Mouse (Mus musculus): ENCODE measurements around the gene Lgr4. TPM values are rescaled to one million over a fixed set of nuclear protein-coding genes. Genes with fewer than 3 reads are reported as not detected.

The Lgr4 gene
- total RNA-seq, 2 experiments from 2014 or later: 22.1 to 23.0 TPM

DNA sequence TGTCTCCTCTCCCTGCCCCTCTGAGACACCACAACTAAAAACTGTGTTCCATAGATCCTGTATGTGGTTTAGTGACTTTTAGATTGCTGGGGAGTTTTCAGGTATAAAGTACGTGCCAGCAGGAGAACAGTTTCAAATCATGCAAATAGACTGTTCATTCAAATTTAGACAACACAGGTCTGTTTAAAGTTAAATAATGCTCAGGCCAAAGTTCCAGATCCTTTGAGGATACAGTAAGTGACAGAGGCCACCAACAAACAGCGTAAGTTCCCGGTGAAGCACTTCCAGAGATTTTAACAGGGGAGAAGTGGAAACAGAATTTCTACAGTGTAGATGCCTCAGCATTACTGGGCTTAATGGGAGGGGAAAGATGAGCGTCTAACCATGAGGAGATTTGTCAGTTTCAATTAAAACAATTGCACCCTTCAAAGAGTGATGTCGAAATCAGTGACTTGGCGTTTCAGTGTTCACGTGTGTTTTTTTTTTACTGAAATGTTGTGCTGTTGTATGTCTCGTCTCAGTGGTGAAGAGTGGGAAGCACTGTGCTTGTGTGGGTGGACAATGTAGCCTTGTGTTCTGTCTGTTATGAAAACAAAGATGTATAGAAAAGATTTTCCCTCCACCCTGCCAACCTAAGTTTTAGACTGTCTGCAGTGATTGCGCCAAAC is 48.4 kb downstream of the Lgr4 start:
- intact Hi-C loops (cut with DNase I): no loop called here
- DNase-seq (ENCODE audit: low spot score in 2 of 2): no peak

GRCm38 (mm10) chr2:109966863-109967262 is 49.4 kb downstream of the Lgr4 start:
- DNase-seq (ENCODE audit: low spot score in 2 of 2): no peak
- intact Hi-C loops (cut with DNase I): no loop called here

DNA sequence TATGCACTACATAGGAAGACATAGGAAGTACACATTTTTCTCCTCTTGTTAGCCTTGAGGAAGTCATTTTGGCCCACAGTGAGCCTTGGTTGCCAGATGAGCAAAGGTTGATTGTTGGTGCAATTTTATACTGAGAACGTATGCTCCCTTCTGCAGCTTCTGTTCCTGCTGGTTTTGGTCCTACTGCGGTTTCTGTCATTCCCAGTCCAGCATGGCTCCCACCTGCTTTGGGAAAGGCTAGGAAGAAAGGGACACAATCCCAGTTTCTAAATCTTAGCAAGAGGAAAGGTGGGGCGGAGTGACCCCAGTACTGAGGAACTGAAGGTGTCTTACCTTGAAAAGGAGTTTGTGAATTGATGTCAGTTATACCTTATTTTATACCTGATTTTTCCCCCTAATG is 51.9 kb downstream of the Lgr4 start:
- intact Hi-C loops (cut with DNase I): no loop called here
- DNase-seq (ENCODE audit: low spot score in 2 of 2): no peak

DNA sequence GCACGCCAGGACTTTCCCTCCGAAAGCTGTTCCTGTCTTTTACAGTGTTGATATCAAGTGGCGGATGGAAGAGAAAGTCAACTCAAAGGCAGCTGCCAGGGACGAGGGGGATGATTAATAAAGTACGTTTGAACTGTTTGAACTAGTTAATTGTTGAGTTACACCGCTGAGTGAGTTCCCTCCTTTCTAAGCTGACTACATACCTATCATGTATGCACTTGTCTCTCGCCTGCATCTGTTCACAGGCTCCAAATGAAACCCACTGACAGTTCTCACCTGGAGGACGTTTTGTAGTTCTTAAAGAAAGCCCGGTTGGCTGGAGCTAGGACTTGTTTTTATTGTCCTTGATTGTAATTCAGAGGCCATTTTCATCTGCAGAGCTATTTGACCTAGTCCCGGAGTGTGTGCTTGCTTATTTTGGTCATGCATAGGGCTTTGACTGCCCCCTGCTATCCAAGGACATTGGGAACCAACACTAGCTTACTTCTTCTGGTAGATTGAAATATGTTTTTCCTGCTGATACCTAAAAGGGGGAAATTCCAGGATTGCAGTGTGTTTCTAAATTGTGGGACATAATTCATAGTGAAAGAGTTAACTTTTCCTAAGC is 52.6 kb downstream of the Lgr4 start:
- no peak for DNase-seq (ENCODE audit: low spot score in 2 of 2)
- intact Hi-C loops (cut with DNase I): no loop called here

GRCm38 (mm10) chr2:109970744-109971410 is 53.4 kb downstream of the Lgr4 start:
- no peak for DNase-seq (ENCODE audit: low spot score in 2 of 2)
- intact Hi-C loops (cut with DNase I): no loop called here

- DNase-seq (ENCODE audit: low spot score in 2 of 2): no peak
- intact Hi-C loops (cut with DNase I): no loop called here
Observed at GRCm38 (mm10) chr2:109972310-109972709, 54.9 kb downstream of the Lgr4 start.

GRCm38 (mm10) chr2:109972922-109973321 is 55.5 kb downstream of the Lgr4 start:
- intact Hi-C loops (cut with DNase I): no loop called here
- DNase-seq (ENCODE audit: low spot score in 2 of 2): no peak

GRCm38 (mm10) chr2:109974807-109975206 is 57.4 kb downstream of the Lgr4 start:
- no peak for DNase-seq (ENCODE audit: low spot score in 2 of 2)
- intact Hi-C loops (cut with DNase I): no loop called here

DNA sequence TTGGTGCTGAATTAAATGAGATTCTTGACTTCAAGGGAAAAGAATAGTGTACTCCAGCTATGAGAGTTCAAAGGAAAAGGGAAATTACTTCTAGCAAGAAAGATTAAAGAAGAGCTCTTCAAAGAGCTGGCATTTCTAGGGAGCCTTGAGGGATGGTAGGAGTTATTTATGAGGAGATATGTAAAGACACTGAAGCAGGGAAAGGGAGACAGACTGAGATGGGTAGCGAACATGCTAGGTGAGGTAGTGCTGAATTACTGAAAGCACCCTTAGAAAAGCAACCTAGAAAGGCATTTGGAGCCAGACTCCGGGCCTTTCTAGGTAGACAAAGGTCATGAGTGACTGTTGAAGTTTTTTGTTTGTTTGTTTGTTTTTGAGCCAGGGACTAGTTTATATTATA is 58.7 kb downstream of the Lgr4 start:
- intact Hi-C loops (cut with DNase I): no loop called here
- no peak for DNase-seq (ENCODE audit: low spot score in 2 of 2)

DNA sequence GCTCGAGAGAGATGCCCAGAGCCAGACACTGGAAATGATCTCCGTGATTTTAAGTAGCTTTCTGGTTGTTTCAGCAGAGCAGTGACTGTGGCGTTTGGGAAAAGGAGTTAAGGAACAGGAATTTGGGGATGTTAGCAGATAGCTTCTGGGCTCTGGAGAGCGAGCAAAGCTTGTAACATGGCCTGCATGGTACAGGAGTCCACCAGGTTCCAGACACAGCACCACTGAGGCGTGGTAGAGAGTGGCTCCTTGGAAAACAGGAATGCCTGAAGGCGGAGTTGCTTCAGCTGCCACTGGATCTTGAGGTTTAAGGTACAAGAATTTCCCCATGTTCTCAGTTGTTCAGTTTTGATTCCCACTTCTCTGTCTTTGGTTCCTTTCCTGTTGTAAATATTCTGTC is 59.9 kb downstream of the Lgr4 start:
- DNase-seq (ENCODE audit: low spot score in 2 of 2): no peak
- intact Hi-C loops (cut with DNase I): no loop called here

GRCm38 (mm10) chr2:109979209-109979608 is 61.8 kb downstream of the Lgr4 start:
- intact Hi-C loops (cut with DNase I): no loop called here
- DNase-seq (ENCODE audit: low spot score in 2 of 2): no peak

GRCm38 (mm10) chr2:109983435-109983834 is 66.0 kb downstream of the Lgr4 start:
- no peak for DNase-seq (ENCODE audit: low spot score in 2 of 2)
- intact Hi-C loops (cut with DNase I): no loop called here

- DNase-seq (ENCODE audit: low spot score in 2 of 2): no peak
- intact Hi-C loops (cut with DNase I): no loop called here
Observed at GRCm38 (mm10) chr2:109984930-109985329, 67.5 kb downstream of the Lgr4 start.

GRCm38 (mm10) chr2:109985560-109985959 is 68.1 kb downstream of the Lgr4 start:
- DNase-seq (ENCODE audit: low spot score in 2 of 2): no peak
- intact Hi-C loops (cut with DNase I): no loop called here

DNA sequence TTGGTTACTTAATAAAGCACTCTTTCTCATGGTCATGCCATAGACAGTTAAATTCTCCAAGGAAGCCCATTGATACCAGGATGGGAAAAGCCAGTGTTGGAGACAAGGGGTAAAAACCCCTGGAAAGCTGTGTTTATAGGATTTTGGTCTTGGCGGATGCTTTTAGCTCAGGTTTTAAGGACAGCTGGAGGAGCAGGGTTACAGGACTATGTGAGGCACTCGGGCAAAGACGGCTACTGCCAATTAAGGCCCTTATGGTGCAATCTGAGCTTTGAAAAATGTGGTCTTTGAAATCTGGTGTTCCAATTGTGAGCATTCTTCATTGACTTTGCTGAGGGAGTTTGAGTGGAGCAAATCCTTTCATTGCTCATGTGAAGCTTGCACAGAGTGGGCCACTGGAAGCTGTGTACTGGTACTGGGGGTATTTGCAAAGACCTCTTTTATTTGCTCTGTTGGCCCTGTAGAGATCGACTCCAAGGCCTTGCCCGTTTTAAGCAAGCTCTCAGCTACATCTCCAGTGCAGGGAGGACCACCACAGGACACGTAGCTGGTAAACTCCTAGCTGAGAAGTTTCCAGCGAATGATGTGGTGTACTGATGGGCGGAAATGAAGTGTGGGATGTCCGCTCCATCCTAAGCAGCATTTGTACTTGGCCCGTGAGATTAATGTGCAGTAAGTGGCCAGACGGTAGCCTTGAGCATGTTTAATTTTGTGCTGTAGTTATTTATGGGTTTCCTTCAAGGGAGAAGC is 68.8 kb downstream of the Lgr4 start:
- intact Hi-C loops (cut with DNase I): no loop called here
- no peak for DNase-seq (ENCODE audit: low spot score in 2 of 2)

DNA sequence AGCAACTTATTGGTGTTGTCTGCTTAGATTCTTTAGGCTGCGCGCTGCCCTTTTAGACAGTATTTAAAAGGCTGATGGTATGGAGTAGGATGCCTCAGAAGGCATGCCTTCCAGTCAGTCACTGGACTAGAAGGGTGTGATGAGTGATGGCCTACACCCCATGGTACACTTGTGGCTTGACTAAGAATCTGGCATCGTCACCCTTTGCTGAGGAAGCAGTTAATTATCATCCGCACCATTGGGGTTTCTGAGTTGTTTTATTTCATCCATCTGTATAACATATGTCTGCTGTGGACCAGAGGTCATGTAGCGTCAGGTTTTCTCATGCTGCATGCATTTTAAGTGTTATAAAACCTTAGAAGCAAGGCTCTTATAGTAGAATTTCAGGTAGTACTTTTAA is 70.5 kb downstream of the Lgr4 start:
- intact Hi-C loops (cut with DNase I): no loop called here

GRCm38 (mm10) chr2:109989196-109989595 is 71.7 kb downstream of the Lgr4 start:
- intact Hi-C loops (cut with DNase I): no loop called here
- DNase-seq (ENCODE audit: low spot score in 2 of 2): no peak

More for the DNA sequence above, 70.5 kb downstream of the Lgr4 start:
- DNase-seq (ENCODE audit: low spot score in 2 of 2): no peak

GRCm38 (mm10) chr2:109989679-109990473 is 72.4 kb downstream of the Lgr4 start:
- intact Hi-C loops (cut with DNase I): no loop called here
- DNase-seq (ENCODE audit: low spot score in 2 of 2): no peak

- DNase-seq (ENCODE audit: low spot score in 2 of 2): no peak
- intact Hi-C loops (cut with DNase I): no loop called here
Observed at GRCm38 (mm10) chr2:109991754-109992153, 74.3 kb downstream of the Lgr4 start.

All from left cerebral cortex, postnatal 14 days (tissue).